26 mouse cellular contexts compared by ENCODE assay signal in the genomic region with DNA sequence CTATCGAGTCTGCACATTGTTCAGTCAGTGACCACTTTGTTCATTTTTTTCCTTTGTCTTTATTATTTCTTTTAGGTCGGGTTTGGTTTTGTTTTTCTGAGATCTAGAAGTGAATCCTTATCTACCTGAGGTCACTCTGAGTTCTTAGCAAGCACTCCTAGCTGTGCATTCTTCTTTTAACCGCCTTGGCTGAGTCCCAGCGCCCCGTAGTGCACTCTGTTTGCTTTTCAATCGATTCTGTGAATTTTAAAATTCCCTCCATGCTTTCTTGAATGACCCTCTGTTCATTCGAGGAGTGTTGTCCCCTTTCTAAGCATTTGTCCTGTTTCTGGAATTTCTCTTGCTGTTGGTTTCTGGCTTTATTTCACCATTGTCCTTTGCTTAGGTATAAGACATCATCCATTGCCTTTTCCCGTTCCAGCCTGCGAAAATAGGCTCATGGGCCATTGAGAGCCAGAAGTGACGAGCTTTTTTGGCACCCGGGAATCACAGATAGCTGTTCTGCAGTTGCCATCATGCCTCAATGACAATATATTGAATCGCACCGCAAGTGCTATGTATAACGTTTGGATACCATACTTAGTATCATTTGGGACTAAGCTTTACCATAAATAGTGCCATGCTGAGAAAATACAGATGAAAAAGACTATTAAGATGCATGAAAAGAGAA. TPM values are rescaled to one million over a fixed set of nuclear protein-coding genes. Genes with fewer than 3 reads are reported as not detected.
A peak's percentile ranks its signal among the peaks of the same experiment; 100 is the strongest.
DNase-seq lines count a peak whose midpoint lies in the region; ATAC-seq and TF ChIP-seq lines count a peak whose summit lies in the region.
"Had no signal": no experiment of that assay in that cellular context is flagged by ENCODE, and none has a peak within 500 bp of the region (broad histone marks: within the 10 kb centered on the region; RNA-seq: fewer than 3 reads in every experiment).

No protein-coding gene starts in this region.

- no peak overlapping the region for H3K9ac ChIP-seq in forebrain, embryonic 13.5 days
- H3K9ac ChIP-seq in forebrain, embryonic 14.5 days (ENCODE audit: low read length): no peak overlapping the region
- no peak overlapping the region for H3K9ac ChIP-seq in hindbrain, embryonic 16.5 days (ENCODE audit: low read depth, low read length)
- no peak overlapping the region for H3K9ac ChIP-seq in hindbrain, embryonic 14.5 days
- no peak overlapping the region for H3K9ac ChIP-seq in midbrain, embryonic 13.5 days (replicated peaks)
- H3K9ac ChIP-seq: embryonic facial prominence, embryonic 13.5 days; hindbrain, embryonic 13.5 days; kidney, embryonic 15.5 days; limb, embryonic 15.5 days; liver, embryonic 15.5 days; lung, embryonic 15.5 days; stomach, embryonic 15.5 days had no signal

- H3K4me1 ChIP-seq in forebrain, embryonic 13.5 days: peaks cover 31% of the 10 kb centered on the region
- H3K4me1 ChIP-seq in forebrain, embryonic 14.5 days (ENCODE audit: control insufficient read depth, insufficient read depth, low read length): peaks cover 11% of the 10 kb centered on the region
- 0 out of 2 replicates have a peak, but pooled peaks cover 3% of the 10 kb centered on the region for H3K4me1 ChIP-seq in hindbrain, embryonic 16.5 days (ENCODE audit: control insufficient read depth, insufficient read depth, low read depth, low read length)
- 0 out of 2 replicates have a peak, but pooled peaks cover 2% of the 10 kb centered on the region for H3K4me1 ChIP-seq in hindbrain, embryonic 14.5 days (replicated peaks; ENCODE audit: control insufficient read depth, insufficient read depth, low read length)
- peaks cover 10% of the 10 kb centered on the region; the same call in 1 of the 2 replicates for H3K4me1 ChIP-seq in midbrain, embryonic 13.5 days (replicated peaks)
- peaks cover 12% of the 10 kb centered on the region for H3K4me1 ChIP-seq in midbrain, embryonic 10.5 days
- H3K4me1 ChIP-seq: embryonic facial prominence, embryonic 13.5 days; kidney, embryonic 15.5 days; limb, embryonic 10.5 days; limb, embryonic 15.5 days; lung, embryonic 15.5 days; stomach, embryonic 15.5 days had no signal

- H3K27me3 ChIP-seq in forebrain, embryonic 13.5 days: no peaks in the 10 kb centered on the region
- no peaks in the 10 kb centered on the region for H3K27me3 ChIP-seq in forebrain, embryonic 14.5 days (replicated peaks; ENCODE audit: control insufficient read depth, insufficient read depth, low read length)
- no peaks in the 10 kb centered on the region for H3K27me3 ChIP-seq in hindbrain, embryonic 16.5 days (replicated peaks; ENCODE audit: control insufficient read depth, insufficient read depth, low read length)
- no peaks in the 10 kb centered on the region for H3K27me3 ChIP-seq in hindbrain, embryonic 14.5 days (ENCODE audit: control insufficient read depth, insufficient read depth, low read length)
- H3K27me3 ChIP-seq in midbrain, embryonic 13.5 days: no peaks in the 10 kb centered on the region
- H3K27me3 ChIP-seq in midbrain, embryonic 10.5 days (ENCODE audit: low read depth, poor library complexity, severe bottlenecking): no peaks in the 10 kb centered on the region
- H3K27me3 ChIP-seq: embryonic facial prominence, embryonic 13.5 days; hindbrain, embryonic 13.5 days; kidney, embryonic 15.5 days; limb, embryonic 15.5 days; liver, embryonic 15.5 days; lung, embryonic 15.5 days; stomach, embryonic 15.5 days had no signal

- no peak for TF ChIP-seq POLR2A in brain, embryonic 14.5 days (IDR thresholded peaks at IDR 0.05; ENCODE audit: borderline replicate concordance, extremely low read depth, insufficient read depth, insufficient read length, poor library complexity, severe bottlenecking)

- DNase-seq in forebrain, embryonic 14.5 days (ENCODE audit: low spot score): no peak
- no peak for DNase-seq in hindbrain, embryonic 14.5 days (ENCODE audit: low spot score)
- DNase-seq in midbrain, embryonic 10.5 days (ENCODE audit: low spot score): no peak
- DNase-seq in brain, embryonic 14.5 days (ENCODE audit: low read depth): peak; percentile 56
- DNase-seq: adrenal gland, adult 2 months; adrenal gland, postnatal 36 days; cerebellum, adult 9-10 months; gastrocnemius, postnatal 14 days; heart, postnatal 36 days; kidney, adult 18-20 months; kidney, postnatal 25 days; right cerebral cortex, postnatal 25 days had no signal

- H3K27ac ChIP-seq in forebrain, embryonic 13.5 days: peak overlapping the region; percentile 14; the same call in 1 of the 2 replicates
- H3K27ac ChIP-seq in forebrain, embryonic 14.5 days (ENCODE audit: low read depth, low read length): no peak overlapping the region
- no peak overlapping the region for H3K27ac ChIP-seq in hindbrain, embryonic 16.5 days (ENCODE audit: low read depth, low read length)
- no peak overlapping the region for H3K27ac ChIP-seq in hindbrain, embryonic 14.5 days
- H3K27ac ChIP-seq in midbrain, embryonic 13.5 days: peak overlapping the region; percentile 19; the same call in 1 of the 2 replicates
- H3K27ac ChIP-seq in midbrain, embryonic 10.5 days (replicated peaks): no peak overlapping the region
- H3K27ac ChIP-seq: embryonic facial prominence, embryonic 13.5 days; hindbrain, embryonic 13.5 days; kidney, embryonic 15.5 days; limb, embryonic 10.5 days; limb, embryonic 15.5 days; liver, embryonic 15.5 days; lung, embryonic 15.5 days; stomach, embryonic 15.5 days had no signal

- H3K4me3 ChIP-seq in forebrain, embryonic 13.5 days: no peak overlapping the region
- no peak overlapping the region for H3K4me3 ChIP-seq in forebrain, embryonic 14.5 days (ENCODE audit: low read depth, low read length)
- no peak overlapping the region for H3K4me3 ChIP-seq in hindbrain, embryonic 16.5 days (ENCODE audit: low read length)
- H3K4me3 ChIP-seq in hindbrain, embryonic 14.5 days (replicated peaks; ENCODE audit: low read length): no peak overlapping the region
- H3K4me3 ChIP-seq in midbrain, embryonic 13.5 days (replicated peaks): no peak overlapping the region
- no peak overlapping the region for H3K4me3 ChIP-seq in midbrain, embryonic 10.5 days
- H3K4me3 ChIP-seq: embryonic facial prominence, embryonic 13.5 days; hindbrain, embryonic 13.5 days; kidney, embryonic 15.5 days; limb, embryonic 10.5 days; limb, embryonic 15.5 days; liver, embryonic 15.5 days; lung, embryonic 15.5 days; stomach, embryonic 15.5 days had no signal

- WGBS in forebrain, embryonic 13.5 days: 58% methylated on average over 14 of the region's 14 CpGs
- 49% methylated on average over 14 of the region's 14 CpGs for WGBS in forebrain, embryonic 14.5 days
- 54% methylated on average over 14 of the region's 14 CpGs for WGBS in hindbrain, embryonic 16.5 days
- 61% methylated on average over 14 of the region's 14 CpGs for WGBS in hindbrain, embryonic 14.5 days
- 59% methylated on average over 14 of the region's 14 CpGs for WGBS in midbrain, embryonic 13.5 days
- 78% methylated on average over 14 of the region's 14 CpGs for WGBS in midbrain, embryonic 10.5 days

- H3K9me3 ChIP-seq in forebrain, embryonic 13.5 days (replicated peaks): no peaks in the 10 kb centered on the region
- H3K9me3 ChIP-seq in forebrain, embryonic 14.5 days (replicated peaks; ENCODE audit: control insufficient read depth, low read length): no peaks in the 10 kb centered on the region
- no peaks in the 10 kb centered on the region for H3K9me3 ChIP-seq in hindbrain, embryonic 16.5 days (ENCODE audit: control insufficient read depth, low read length)
- H3K9me3 ChIP-seq in hindbrain, embryonic 14.5 days (ENCODE audit: control insufficient read depth, low read length): no peaks in the 10 kb centered on the region
- H3K9me3 ChIP-seq in midbrain, embryonic 13.5 days: no peaks in the 10 kb centered on the region
- no peaks in the 10 kb centered on the region for H3K9me3 ChIP-seq in midbrain, embryonic 10.5 days (replicated peaks)
- H3K9me3 ChIP-seq: embryonic facial prominence, embryonic 13.5 days; hindbrain, embryonic 13.5 days; kidney, embryonic 15.5 days; limb, embryonic 10.5 days; limb, embryonic 15.5 days; liver, embryonic 15.5 days; lung, embryonic 15.5 days; stomach, embryonic 15.5 days had no signal

- no peaks in the 10 kb centered on the region for H3K36me3 ChIP-seq in forebrain, embryonic 13.5 days (ENCODE audit: poor library complexity, severe bottlenecking)
- no peaks in the 10 kb centered on the region for H3K36me3 ChIP-seq in forebrain, embryonic 14.5 days (ENCODE audit: control insufficient read depth, insufficient read depth, low read length)
- no peaks in the 10 kb centered on the region for H3K36me3 ChIP-seq in hindbrain, embryonic 16.5 days (ENCODE audit: control insufficient read depth, insufficient read depth, low read length)
- no peaks in the 10 kb centered on the region for H3K36me3 ChIP-seq in hindbrain, embryonic 14.5 days (replicated peaks; ENCODE audit: control insufficient read depth, insufficient read depth)
- H3K36me3 ChIP-seq in midbrain, embryonic 13.5 days: no peaks in the 10 kb centered on the region
- H3K36me3 ChIP-seq in midbrain, embryonic 10.5 days: no peaks in the 10 kb centered on the region
- H3K36me3 ChIP-seq: embryonic facial prominence, embryonic 13.5 days; hindbrain, embryonic 13.5 days; kidney, embryonic 15.5 days; limb, embryonic 10.5 days; limb, embryonic 15.5 days; liver, embryonic 15.5 days; lung, embryonic 15.5 days; stomach, embryonic 15.5 days had no signal

- H3K4me2 ChIP-seq in forebrain, embryonic 13.5 days: no peak overlapping the region
- no peak overlapping the region for H3K4me2 ChIP-seq in forebrain, embryonic 14.5 days (ENCODE audit: low read length)
- peak overlapping the region; percentile 8; the same call in 1 of the 2 replicates for H3K4me2 ChIP-seq in hindbrain, embryonic 16.5 days (ENCODE audit: low read length)
- no peak overlapping the region for H3K4me2 ChIP-seq in hindbrain, embryonic 14.5 days (replicated peaks)
- H3K4me2 ChIP-seq in midbrain, embryonic 13.5 days (replicated peaks): no peak overlapping the region
- H3K4me2 ChIP-seq: embryonic facial prominence, embryonic 13.5 days; heart, embryonic 11.5 days; hindbrain, embryonic 13.5 days; kidney, embryonic 15.5 days; limb, embryonic 15.5 days; liver, embryonic 15.5 days; lung, embryonic 15.5 days; midbrain, embryonic 11.5 days; stomach, embryonic 15.5 days had no signal

- ATAC-seq in forebrain, embryonic 13.5 days: no peak
- no peak for ATAC-seq in forebrain, embryonic 14.5 days
- no peak for ATAC-seq in hindbrain, embryonic 16.5 days
- ATAC-seq in hindbrain, embryonic 14.5 days (ENCODE audit: low FRiP score): no peak
- no peak for ATAC-seq in midbrain, embryonic 13.5 days
- ATAC-seq: activated CD4-positive, CD25-positive, alpha-beta regulatory T cell, adult 4 months had no signal

- no peak for TF ChIP-seq CTCF in brain, embryonic 14.5 days (IDR thresholded peaks at IDR 0.05; ENCODE audit: borderline replicate concordance, extremely low read depth, insufficient read depth, insufficient read length)

RNA-seq across cellular contexts. Expression of a gene that starts 42.3 kb away (rescaled TPM):
- 8.2 and 10.5 TPM in 2 replicates for polyA plus RNA-seq in forebrain, embryonic 13.5 days (2015; fragmentation: Nextera tagmentation; extraction: Ambion mirVana)
- 10.5 and 11.0 TPM in 2 replicates for polyA plus RNA-seq in forebrain, embryonic 14.5 days (2014; fragmentation: Nextera tagmentation; extraction: Ambion mirVana)
- 8.3 and 10.0 TPM in 2 replicates for polyA plus RNA-seq in hindbrain, embryonic 16.5 days (2015; fragmentation: Nextera tagmentation; extraction: Ambion mirVana)
- polyA plus RNA-seq in hindbrain, embryonic 14.5 days (2014; fragmentation: Nextera tagmentation; extraction: Ambion mirVana): 6.8 and 8.5 TPM in 2 replicates
- 2.3 and 3.1 TPM in 2 replicates for polyA plus RNA-seq in midbrain, embryonic 13.5 days (2015; fragmentation: Nextera tagmentation; extraction: Ambion mirVana)
- polyA plus RNA-seq in midbrain, embryonic 10.5 days (2016; fragmentation: Nextera tagmentation; extraction: Ambion mirVana): 1.3 and 1.4 TPM in 2 replicates
- polyA plus RNA-seq in brain, embryonic 14.5 days (2012; rRNA removed): 13.3 and 23.0 TPM in 2 replicates
- polyA plus RNA-seq: activated CD4-positive, CD25-positive, alpha-beta regulatory T cell, adult 4 months; adrenal gland, adult 2 months; lung, embryonic 15.5 days had no signal

Comparison
In these comparisons a context has a peak if more than half of its experiments do, and no peak if none do; other contexts are left out.
1. H3K27ac ChIP-seq: peak in forebrain, embryonic 13.5 days (single experiment) and midbrain, embryonic 13.5 days (single experiment); none in forebrain, embryonic 14.5 days (single experiment), hindbrain, embryonic 16.5 days (single experiment), hindbrain, embryonic 14.5 days (single experiment) and midbrain, embryonic 10.5 days (single experiment).